Mouse (Mus musculus): ENCODE results near the gene Aasdh.

Gene Aasdh

GRCm38 (mm10) chr5:76839786-76840185 lies 65.5 kb downstream of the Aasdh start:
- DNase-seq, result no peak

GRCm38 (mm10) chr5:76837018-76837417 lies 68.3 kb downstream of the Aasdh start:
- no peak for DNase-seq

- DNase-seq, result no peak
These were observed 72.6 kb downstream of the Aasdh start for GRCm38 (mm10) chr5:76832529-76833210.

- no peak for DNase-seq
These were observed 76.6 kb downstream of the Aasdh start for GRCm38 (mm10) chr5:76828527-76829240.

All from cerebellum, postnatal 36 days (tissue).